Mouse (Mus musculus) ES-Bruce4 (cell line): ENCODE data around the gene Guca1b.
A peak's percentile ranks its signal among the peaks of the same experiment; 100 is the strongest.

Experiments used
- CTCF ChIP-seq: IDR thresholded peaks from one replicate; pipeline ENCODE4 v1.8.1; 2011; ENCODE audit warnings: low read depth, low read length
- EP300 ChIP-seq: IDR thresholded peaks from 2 replicates; pipeline ENCODE4 v1.6.1; 2011; ENCODE audit warnings: low read depth, low read length; ENCODE audit not compliant: insufficient read depth
- POLR2A ChIP-seq: IDR thresholded peaks from one replicate; pipeline ENCODE4 v1.8.1; 2011; ENCODE audit warnings: low read length; ENCODE audit not compliant: insufficient read depth

GRCm38 (mm10) chr17:47436156-47436906, 51.1 kb downstream of the Guca1b start, which contains the start of gene AI661453:
- no peak for TF ChIP-seq CTCF
- no peak for TF ChIP-seq POLR2A
- TF ChIP-seq EP300: peak; percentile 67
